Mouse (Mus musculus): ENCODE results near the gene Arfip1. TPM values are rescaled to one million over a fixed set of nuclear protein-coding genes. Genes with fewer than 3 reads are reported as not detected.

Arfip1 gene
- polyA plus RNA-seq, 1 experiment: 26.6 TPM

- no peak for TF ChIP-seq GATA1 (IDR thresholded peaks at IDR 0.05; ENCODE audit: low read length)
Measured at GRCm38 (mm10) chr3:84524952-84525351, 57.5 kb downstream of the Arfip1 start.

- no peak for TF ChIP-seq GATA1 (IDR thresholded peaks at IDR 0.05; ENCODE audit: low read length)
Measured at GRCm38 (mm10) chr3:84516163-84516562, 66.3 kb downstream of the Arfip1 start.

GRCm38 (mm10) chr3:84512774-84513515 is 69.5 kb downstream of the Arfip1 start:
- no peak for TF ChIP-seq GATA1 (IDR thresholded peaks at IDR 0.05; ENCODE audit: low read length)

- TF ChIP-seq GATA1 (IDR thresholded peaks at IDR 0.05; ENCODE audit: low read length): no peak
Measured at GRCm38 (mm10) chr3:84505193-84505592, 77.2 kb downstream of the Arfip1 start.

- no peak for TF ChIP-seq GATA1 (IDR thresholded peaks at IDR 0.05; ENCODE audit: low read length)
Measured at GRCm38 (mm10) chr3:84504291-84504690, 78.1 kb downstream of the Arfip1 start.

- TF ChIP-seq GATA1 (IDR thresholded peaks at IDR 0.05; ENCODE audit: low read length): no peak
Measured at GRCm38 (mm10) chr3:84502101-84502500, 80.3 kb downstream of the Arfip1 start.

GRCm38 (mm10) chr3:84500491-84500890 is 81.9 kb downstream of the Arfip1 start:
- no peak for TF ChIP-seq GATA1 (IDR thresholded peaks at IDR 0.05; ENCODE audit: low read length)

GRCm38 (mm10) chr3:84497718-84498117 is 84.7 kb downstream of the Arfip1 start:
- no peak for TF ChIP-seq GATA1 (IDR thresholded peaks at IDR 0.05; ENCODE audit: low read length)

GRCm38 (mm10) chr3:84492657-84493056 is 89.8 kb downstream of the Arfip1 start:
- no peak for TF ChIP-seq GATA1 (IDR thresholded peaks at IDR 0.05; ENCODE audit: low read length)

GRCm38 (mm10) chr3:84492148-84492547 is 90.3 kb downstream of the Arfip1 start:
- no peak for TF ChIP-seq GATA1 (IDR thresholded peaks at IDR 0.05; ENCODE audit: low read length)

- TF ChIP-seq GATA1 (IDR thresholded peaks at IDR 0.05; ENCODE audit: low read length): no peak
Measured at GRCm38 (mm10) chr3:84488716-84489115, 93.7 kb downstream of the Arfip1 start.

GRCm38 (mm10) chr3:84484891-84485290 is 97.5 kb downstream of the Arfip1 start:
- TF ChIP-seq GATA1 (IDR thresholded peaks at IDR 0.05; ENCODE audit: low read length): no peak

- TF ChIP-seq GATA1 (IDR thresholded peaks at IDR 0.05; ENCODE audit: low read length): no peak
Measured at GRCm38 (mm10) chr3:84484333-84484732, 98.1 kb downstream of the Arfip1 start.

- TF ChIP-seq GATA1 (IDR thresholded peaks at IDR 0.05; ENCODE audit: low read length): no peak
Measured at GRCm38 (mm10) chr3:84482121-84482520, 100.3 kb downstream of the Arfip1 start.

GRCm38 (mm10) chr3:84481104-84481503 is 101.3 kb downstream of the Arfip1 start:
- TF ChIP-seq GATA1 (IDR thresholded peaks at IDR 0.05; ENCODE audit: low read length): no peak

GRCm38 (mm10) chr3:84480006-84480897 is 102.2 kb downstream of the Arfip1 start, which contains the start of gene Fhdc1:
Gene Fhdc1 (minus strand): TSS chr3:84480429.
- TF ChIP-seq GATA1 (IDR thresholded peaks at IDR 0.05; ENCODE audit: low read length): no peak
